Mouse (Mus musculus) kidney, postnatal 0 days (tissue): ENCODE data around the gene Mob1b. TPM values are rescaled to one million over a fixed set of nuclear protein-coding genes. Genes with fewer than 3 reads are reported as not detected.

Experiments used
- ATAC-seq: fragments of 200-750 bp; cut with Nextera tagmentation; replicated peaks from 2 replicates; pipeline ENCODE4 v1.8.0; 2017; ENCODE audit warnings: low read depth, moderate number of reproducible peaks, moderate TSS enrichment, moderate library complexity; ENCODE audit not compliant: low FRiP score
- DNase-seq: peaks from one replicate; pipeline ENCODE4 v3.0.0-alpha.2; 2016; ENCODE audit warnings: low spot score
- H3K27ac ChIP-seq: fragments of 300-500 bp; sonication (generic); 2 replicates; pipeline ENCODE4 v1.5.1; 2014; ENCODE audit warnings: mild to moderate bottlenecking
- H3K27me3 ChIP-seq: fragments of 300-500 bp; sonication (generic); 2 replicates; pipeline ENCODE4 v1.6.1; 2014; ENCODE audit warnings: low read length, mixed read lengths; ENCODE audit not compliant: insufficient read depth
- H3K36me3 ChIP-seq: fragments of 300-500 bp; sonication (generic); 2 replicates; pipeline ENCODE4 v1.6.1; 2014; ENCODE audit warnings: low read length, mixed read lengths; ENCODE audit not compliant: insufficient read depth
- H3K4me1 ChIP-seq: fragments of 300-500 bp; sonication (generic); replicated peaks from 2 replicates; pipeline ENCODE4 v1.6.1; 2014; ENCODE audit warnings: antibody characterized with exemption, low read length, mixed read lengths; ENCODE audit not compliant: insufficient read depth
- H3K4me2 ChIP-seq: fragments of 300-500 bp; sonication (generic); 2 replicates; pipeline ENCODE4 v1.6.1; 2014; ENCODE audit warnings: mild to moderate bottlenecking, low read length, moderate library complexity, mixed read lengths
- H3K4me3 ChIP-seq: fragments of 300-500 bp; sonication (generic); replicated peaks from 2 replicates; pipeline ENCODE4 v1.5.1; 2014; ENCODE audit warnings: low read depth, low read length
- H3K9ac ChIP-seq: fragments of 300-500 bp; sonication (generic); 2 replicates; pipeline ENCODE4 v1.6.1; 2014; ENCODE audit warnings: low read depth, low read length
- H3K9me3 ChIP-seq: fragments of 300-500 bp; sonication (generic); replicated peaks from 2 replicates; pipeline ENCODE4 v1.6.1; 2016; ENCODE audit warnings: low read length, inconsistent platforms, mixed read lengths
- CTCF ChIP-seq: IDR thresholded peaks from 2 replicates; pipeline ENCODE4 v1.5.1; 2016; ENCODE audit warnings: antibody characterized with exemption, low read depth, mild to moderate bottlenecking, moderate library complexity
- WGBS: fragments of 180-500 bp; shearing (Covaris S2); extraction: QIAGEN DNeasy Blood & Tissue Kit; methylation state at CpG from one replicate; pipeline ENCODE4 v1.1.7; 2014; 5-methylcytosine and 5-hydroxymethylcytosine counted together
- polyA plus RNA-seq: library from polyadenylated mRNA; unstranded; fragments of >200 nt; fragmentation: Nextera tagmentation; extraction: Ambion mirVana; gene quantifications from 2 replicates; pipeline ENCODE4 v1.2.1, GENCODE M21; 2015

Mob1b gene
- polyA plus RNA-seq, 1 experiment from 2014 or later: 9.1 TPM

- Histone ChIP-seq H3K4me2 (peak overlapping the region; percentile 29), H3K9me3 (no peaks in the 10 kb centered on the region), H3K4me1 (no peaks in the 10 kb centered on the region), H3K4me3 (no peak overlapping the region), H3K9ac (no peak overlapping the region), H3K27ac (peak overlapping the region; percentile 48; the same call in 1 of the 2 replicates), H3K27me3 (no peaks in the 10 kb centered on the region), H3K36me3 (no peaks in the 10 kb centered on the region)
- ATAC-seq: peak; percentile 65
- 19% methylated on average over 11 of the region's 11 CpGs for WGBS
- TF ChIP-seq CTCF: no peak
- DNase-seq: peak; percentile 52
Observed at GRCm38 (mm10) chr5:88796588-88796987, 75.9 kb downstream of the Mob1b start.

GRCm38 (mm10) chr5:88797121-88797520, 76.5 kb downstream of the Mob1b start:
- Histone ChIP-seq H3K4me1 (no peaks in the 10 kb centered on the region), H3K4me2 (peak overlapping the region; percentile 29; the same call in 1 of the 2 replicates), H3K9me3 (no peaks in the 10 kb centered on the region), H3K27me3 (no peaks in the 10 kb centered on the region), H3K27ac (peak overlapping the region; percentile 48; the same call in 1 of the 2 replicates), H3K4me3 (no peak overlapping the region), H3K9ac (no peak overlapping the region), H3K36me3 (no peaks in the 10 kb centered on the region)
- WGBS: 38% methylated on average over 6 of the region's 6 CpGs
- DNase-seq (peak; percentile 75), ATAC-seq (0 out of 2 replicates have a peak, but pooled peaks have one; percentile 40)
- no peak for TF ChIP-seq CTCF

- no peak overlapping the region for H3K4me3 ChIP-seq
- no peaks in the 10 kb centered on the region for H3K4me1 ChIP-seq
- 82% methylated on average over 4 of the region's 4 CpGs for WGBS
- H3K9ac ChIP-seq: no peak overlapping the region
- DNase-seq (no peak), ATAC-seq (no peak)
- no peaks in the 10 kb centered on the region for H3K36me3 ChIP-seq
- no peak for TF ChIP-seq CTCF
- no peak overlapping the region for H3K4me2 ChIP-seq
- no peaks in the 10 kb centered on the region for H3K9me3 ChIP-seq
- H3K27ac ChIP-seq: no peak overlapping the region
- no peaks in the 10 kb centered on the region for H3K27me3 ChIP-seq
Observed at GRCm38 (mm10) chr5:88805616-88806015, 85.0 kb downstream of the Mob1b start.

GRCm38 (mm10) chr5:88806278-88806677, 85.6 kb downstream of the Mob1b start:
- no peaks in the 10 kb centered on the region for H3K27me3 ChIP-seq
- no peak for DNase-seq
- H3K4me1 ChIP-seq: no peaks in the 10 kb centered on the region
- no peaks in the 10 kb centered on the region for H3K9me3 ChIP-seq
- H3K4me2 ChIP-seq: no peak overlapping the region
- H3K4me3 ChIP-seq: no peak overlapping the region
- no peaks in the 10 kb centered on the region for H3K36me3 ChIP-seq
- no peak overlapping the region for H3K27ac ChIP-seq
- 31% methylated on average over 5 of the region's 5 CpGs for WGBS
- no peak for ATAC-seq
- no peak overlapping the region for H3K9ac ChIP-seq
- TF ChIP-seq CTCF: no peak

- no peak overlapping the region for H3K27ac ChIP-seq
- H3K27me3 ChIP-seq: no peaks in the 10 kb centered on the region
- no peaks in the 10 kb centered on the region for H3K9me3 ChIP-seq
- TF ChIP-seq CTCF: no peak
- no peaks in the 10 kb centered on the region for H3K4me1 ChIP-seq
- H3K4me3 ChIP-seq: no peak overlapping the region
- no peaks in the 10 kb centered on the region for H3K36me3 ChIP-seq
- no peak overlapping the region for H3K9ac ChIP-seq
- DNase-seq: no peak
- ATAC-seq: no peak
- 39% methylated on average over 9 of the region's 9 CpGs for WGBS
- H3K4me2 ChIP-seq: no peak overlapping the region
Observed at GRCm38 (mm10) chr5:88807342-88807741, 86.7 kb downstream of the Mob1b start.

GRCm38 (mm10) chr5:88813188-88813587, 92.5 kb downstream of the Mob1b start:
- ATAC-seq (no peak), DNase-seq (no peak)
- H3K27me3 ChIP-seq: no peaks in the 10 kb centered on the region
- H3K9me3 ChIP-seq: no peaks in the 10 kb centered on the region
- H3K36me3 ChIP-seq: no peaks in the 10 kb centered on the region
- H3K4me2 ChIP-seq: no peak overlapping the region
- H3K4me3 ChIP-seq: no peak overlapping the region
- H3K4me1 ChIP-seq: no peaks in the 10 kb centered on the region
- H3K27ac ChIP-seq: no peak overlapping the region
- no peak overlapping the region for H3K9ac ChIP-seq
- 75% methylated on average over 2 of the region's 2 CpGs for WGBS
- TF ChIP-seq CTCF: no peak

Other genes starting within 250 kb of the Mob1b start
- gene Enam, start 232.9 kb upstream of the Mob1b start, polyA plus RNA-seq: not detected in 2 replicates
- 0.13 and 0.19 TPM in 2 replicates for gene Jchain, start 193.0 kb upstream of the Mob1b start, polyA plus RNA-seq
- 53.4 and 58.9 TPM in 2 replicates for gene Utp3, start 166.4 kb upstream of the Mob1b start, polyA plus RNA-seq
- gene Rufy3, start 155.8 kb upstream of the Mob1b start, polyA plus RNA-seq: 17.9 and 18.8 TPM in 2 replicates
- 82.0 and 82.7 TPM in 2 replicates for gene Grsf1, start 44.7 kb upstream of the Mob1b start, polyA plus RNA-seq
- gene Dck, start 44.1 kb downstream of the Mob1b start, polyA plus RNA-seq: 20.3 and 25.8 TPM in 2 replicates
- 26.1 and 27.7 TPM in 2 replicates for gene Slc4a4, start 166.0 kb downstream of the Mob1b start, polyA plus RNA-seq